Mouse (Mus musculus) neutrophil, adult 59 days (primary cell): ENCODE measurements around the gene Clec4a1. TPM values are rescaled to one million over a fixed set of nuclear protein-coding genes. Genes with fewer than 3 reads are reported as not detected.

Source experiments
- total RNA-seq, 2 experiments: library from RNA; stranded (reverse); gene quantifications; 1 replicate in 1 of 2; 2 replicates in 1 of 2; pipeline ENCODE4 v1.2.4; 2023

Clec4a1 gene
- 10 to 100 TPM; 44.7 to 63.5 TPM for total RNA-seq

GRCm38 (mm10) chr6:122921451-122921850, at the start of gene Clec4a1:
Gene Clec4a1, plus strand, starts transcription at chr6:122921848.

GRCm38 (mm10) chr6:122873871-122874719, 47.6 kb upstream of the Clec4a1 start, which contains the start of gene Necap1:
Gene Necap1, plus strand, starts transcription at chr6:122874474.

GRCm38 (mm10) chr6:122952401-122952800, 30.8 kb downstream of the Clec4a1 start, which contains the start of gene Clec4a3:
Gene Clec4a3, plus strand, starts transcription at chr6:122952515.

Other genes with a start within 250 kb of the Clec4a1 start
- not detected for gene Nanog, start 214.4 kb upstream of the Clec4a1 start, total RNA-seq
- gene Slc2a3, start 120.2 kb upstream of the Clec4a1 start, total RNA-seq, result 100 to 1,000 TPM; 488 to 517 TPM
- 10 to 100 TPM; 28.5 to 32.6 TPM for gene Foxj2, start 101.9 kb upstream of the Clec4a1 start, total RNA-seq
- under 1 TPM; 0.64 to 0.67 TPM for gene C3ar1, start 65.7 kb upstream of the Clec4a1 start, total RNA-seq
- gene Necap1, start 47.4 kb upstream of the Clec4a1 start, total RNA-seq, result 10 to 100 TPM; 53.5 to 68.4 TPM
- 10 to 100 TPM; 48.5 to 75.5 TPM for gene Clec4a3, start 30.7 kb downstream of the Clec4a1 start, total RNA-seq
- gene Clec4a4, start 68.5 kb downstream of the Clec4a1 start, total RNA-seq, result 1 to 10 TPM; 1.1 to 1.3 TPM
- gene Clec4b1, start 128.1 kb downstream of the Clec4a1 start, total RNA-seq, result 1 to 10 TPM; 3.0 to 7.4 TPM
- 100 to 1,000 TPM; 214 to 245 TPM for gene Clec4a2, start 184.6 kb downstream of the Clec4a1 start, total RNA-seq